Mouse (Mus musculus) thymus, adult 2 months (tissue): Measurements from ENCODE around the gene Gm49510. TPM values are rescaled to one million over a fixed set of nuclear protein-coding genes. Genes with fewer than 3 reads are reported as not detected.

ENCODE experiments used
- DNase-seq: peaks from one replicate; pipeline ENCODE4 v3.0.0; 2021
- H3K27ac ChIP-seq: fragments of 200-500 bp; 2 replicates; pipeline ENCODE4 v1.5.1; 2012; ENCODE audit warnings: low read length, control low read depth; ENCODE audit not compliant: control insufficient read depth, insufficient read depth
- H3K27me3 ChIP-seq: fragments of 200-500 bp; 2 replicates; pipeline ENCODE4 v1.6.1; 2012; ENCODE audit warnings: mild to moderate bottlenecking, low read length, moderate library complexity, mixed read lengths; ENCODE audit not compliant: control insufficient read depth, insufficient read depth
- H3K36me3 ChIP-seq: fragments of 200-500 bp; 2 replicates; pipeline ENCODE4 v1.6.1; 2012; ENCODE audit warnings: mild to moderate bottlenecking, low read length, moderate library complexity; ENCODE audit not compliant: control insufficient read depth, insufficient read depth
- H3K4me1 ChIP-seq: fragments of 200-500 bp; replicated peaks from 2 replicates; pipeline ENCODE4 v1.6.1; 2012; ENCODE audit warnings: low read length; ENCODE audit not compliant: control insufficient read depth, insufficient read depth
- H3K4me3 ChIP-seq: fragments of 200-500 bp; 2 replicates; pipeline ENCODE4 v1.5.1; 2012; ENCODE audit warnings: mild to moderate bottlenecking, low read length, control low read depth, moderate library complexity; ENCODE audit not compliant: control insufficient read depth, insufficient read depth
- CTCF ChIP-seq: fragments of 200-500 bp; IDR thresholded peaks from 2 replicates; pipeline ENCODE4 v1.5.1; 2012; ENCODE audit warnings: mild to moderate bottlenecking, control low read depth, low read length, moderate library complexity, borderline replicate concordance; ENCODE audit not compliant: control insufficient read depth, poor library complexity, insufficient read depth; ENCODE audit errors: extremely low read depth
- POLR2A ChIP-seq: fragments of 200-500 bp; IDR thresholded peaks from 2 replicates; pipeline ENCODE4 v1.6.1; 2012; ENCODE audit warnings: mild to moderate bottlenecking, low read length, control low read depth, moderate library complexity; ENCODE audit not compliant: control insufficient read depth, poor library complexity, insufficient read depth; ENCODE audit errors: extremely low read depth
- WGBS: fragments of 180-500 bp; shearing (Covaris S2); methylation state at CpG from one replicate; pipeline ENCODE4 v1.1.7; 2018; 5-methylcytosine and 5-hydroxymethylcytosine counted together
- polyA plus RNA-seq: library from polyadenylated mRNA; depleted of rRNA; stranded (reverse); fragments of >200 nt; gene quantifications from 2 replicates; pipeline ENCODE4 v1.2.3, GENCODE M21; 2012

Gm49510 gene
- polyA plus RNA-seq, 1 experiment, result 0.08 TPM

DNA sequence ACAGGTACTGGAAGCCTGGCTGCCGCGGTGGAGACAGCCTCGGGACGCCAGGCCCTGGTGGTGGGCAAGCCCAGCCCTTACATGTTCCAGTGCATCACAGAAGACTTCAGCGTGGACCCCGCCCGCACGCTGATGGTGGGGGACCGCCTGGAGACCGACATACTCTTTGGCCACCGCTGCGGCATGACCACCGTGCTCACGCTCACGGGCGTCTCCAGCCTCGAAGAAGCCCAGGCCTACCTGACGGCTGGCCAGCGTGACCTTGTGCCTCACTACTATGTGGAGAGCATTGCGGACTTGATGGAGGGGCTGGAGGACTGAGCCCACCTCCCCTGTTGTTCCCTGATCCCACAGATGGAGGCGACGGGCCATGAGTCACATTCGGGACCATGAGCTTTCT is 18.7 kb downstream of the Gm49510 start:
- WGBS, result 96% methylated on average over 23 of the region's 23 CpGs
- no peak overlapping the region for H3K27ac ChIP-seq
- no peaks in the 10 kb centered on the region for H3K36me3 ChIP-seq
- H3K27me3 ChIP-seq, result no peaks in the 10 kb centered on the region
- TF ChIP-seq CTCF (no peak), POLR2A (no peak)
- H3K4me3 ChIP-seq, result no peak overlapping the region
- DNase-seq, result no peak
- peaks cover 42% of the 10 kb centered on the region for H3K4me1 ChIP-seq

DNA sequence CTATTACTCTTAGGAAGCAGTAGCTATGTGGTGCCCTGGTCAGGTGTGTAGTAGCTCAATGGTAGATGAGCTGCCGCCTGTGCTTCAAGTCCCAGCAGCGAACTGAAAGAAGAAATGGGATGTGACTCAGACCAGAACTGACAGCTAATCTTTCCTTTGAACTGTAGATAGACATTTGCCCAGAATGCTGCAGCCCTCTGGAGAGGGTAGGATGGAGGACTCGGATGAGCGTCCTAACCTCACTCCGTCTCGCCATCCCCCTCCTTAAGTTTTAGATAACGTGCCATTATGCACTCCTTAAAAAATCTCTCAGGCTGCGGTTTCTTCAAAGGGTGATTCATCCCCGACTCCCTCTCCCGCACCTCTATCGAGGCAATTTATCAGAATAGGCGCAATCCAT is 20.4 kb downstream of the Gm49510 start:
- H3K36me3 ChIP-seq, result no peaks in the 10 kb centered on the region
- H3K27me3 ChIP-seq, result no peaks in the 10 kb centered on the region
- no peak overlapping the region for H3K27ac ChIP-seq
- TF ChIP-seq CTCF (no peak), POLR2A (no peak)
- WGBS, result 91% methylated on average over 12 of the region's 12 CpGs
- H3K4me3 ChIP-seq, result no peak overlapping the region
- H3K4me1 ChIP-seq, result peaks cover 45% of the 10 kb centered on the region
- no peak for DNase-seq

- TF ChIP-seq CTCF, result no peak
- TF ChIP-seq POLR2A, result no peak
- DNase-seq, result no peak
- H3K27ac ChIP-seq, result peak overlapping the region; percentile 71; the same call in 1 of the 2 replicates
- H3K4me1 ChIP-seq, result peaks cover 55% of the 10 kb centered on the region
- 39% methylated on average over 7 of the region's 7 CpGs for WGBS
- H3K4me3 ChIP-seq, result no peak overlapping the region
- no peaks in the 10 kb centered on the region for H3K27me3 ChIP-seq
- no peaks in the 10 kb centered on the region for H3K36me3 ChIP-seq
Observed at GRCm38 (mm10) chr15:78922700-78923099, 23.2 kb downstream of the Gm49510 start.

- Histone ChIP-seq H3K27ac (peak overlapping the region; percentile 71), H3K4me1 (peaks cover 59% of the 10 kb centered on the region), H3K27me3 (no peaks in the 10 kb centered on the region), H3K36me3 (no peaks in the 10 kb centered on the region), H3K4me3 (no peak overlapping the region)
- 4% methylated on average over 6 of the region's 6 CpGs for WGBS
- peak; percentile 76 for DNase-seq
- TF ChIP-seq CTCF, result no peak
- TF ChIP-seq POLR2A, result peak; percentile 32; the same call in 1 of the 2 replicates
Observed at GRCm38 (mm10) chr15:78923585-78923984, 24.1 kb downstream of the Gm49510 start.

DNA sequence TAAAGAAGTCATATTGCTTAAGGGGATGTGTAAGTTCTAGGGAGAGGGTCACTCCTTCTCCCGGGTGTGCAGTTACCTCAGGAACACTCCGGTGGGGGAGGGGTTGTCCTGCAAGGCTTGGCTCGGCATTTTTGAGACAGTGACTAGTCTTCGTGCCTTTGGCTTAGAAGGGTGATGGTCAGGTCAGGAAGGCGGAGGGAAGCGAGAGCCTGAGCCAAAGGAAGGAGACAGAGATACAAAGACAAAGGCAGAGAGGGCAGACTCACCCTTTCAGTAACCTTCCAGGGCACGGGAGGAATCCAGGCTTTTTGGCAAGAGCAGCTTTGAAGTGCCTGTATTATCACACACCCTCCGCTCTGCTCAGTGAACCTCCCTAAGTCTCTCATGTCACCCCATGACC is 25.7 kb downstream of the Gm49510 start:
- Histone ChIP-seq H3K4me1 (peaks cover 56% of the 10 kb centered on the region), H3K27me3 (no peaks in the 10 kb centered on the region), H3K4me3 (no peak overlapping the region), H3K36me3 (no peaks in the 10 kb centered on the region), H3K27ac (no peak overlapping the region; the same call in 1 of the 2 replicates)
- TF ChIP-seq POLR2A (no peak), CTCF (no peak)
- no peak for DNase-seq
- WGBS, result 82% methylated on average over 8 of the region's 8 CpGs

- peak; percentile 76 for DNase-seq
- no peaks in the 10 kb centered on the region for H3K27me3 ChIP-seq
- 11% methylated on average over 20 of the region's 20 CpGs for WGBS
- peaks cover 59% of the 10 kb centered on the region for H3K4me1 ChIP-seq
- TF ChIP-seq CTCF (no peak), POLR2A (0 out of 2 replicates have a peak, but pooled peaks have one; percentile 39)
- peak within 1 kb of the TSS; percentile 76 for H3K4me3 ChIP-seq
- no peaks in the 10 kb centered on the region for H3K36me3 ChIP-seq
- peak within 1 kb of the TSS; percentile 92 for H3K27ac ChIP-seq
Observed at GRCm38 (mm10) chr15:78926021-78926919, 26.8 kb downstream of the Gm49510 start, which contains the start of gene Lgals1. TSS of gene Lgals1 (plus strand) at chr15:78926725.
